Mouse (Mus musculus) MEL (cell line): ENCODE data around the gene Gm45521.

Experiments used
- CTCF ChIP-seq, 3 experiments: IDR thresholded peaks in 2 of 3; conservative IDR thresholded peaks in 1 of 3; 2 replicates each; pipeline ENCODE4 v1.5.1; 2011 to 2012; ENCODE audit warnings: low read length in 3 of 3, low read depth in 2 of 3, mild to moderate bottlenecking in 2 of 3, improper control_type of control experiment in 1 of 3, inconsistent platforms in 1 of 3, mixed read lengths in 1 of 3, moderate library complexity in 1 of 3; ENCODE audit not compliant: control insufficient read depth in 1 of 3, insufficient read depth in 1 of 3, poor library complexity in 1 of 3, severe bottlenecking in 1 of 3
- E2F4 ChIP-seq: IDR thresholded peaks from 2 replicates; pipeline ENCODE4 v1.6.1; 2011; ENCODE audit warnings: low read depth, low read length, improper control_type of control experiment, borderline replicate concordance
- TAL1 ChIP-seq: IDR thresholded peaks from 2 replicates; pipeline ENCODE4 v1.6.1; 2012; ENCODE audit warnings: mild to moderate bottlenecking, inconsistent platforms, low read length, moderate library complexity, mixed read lengths
- UBTF ChIP-seq: IDR thresholded peaks from 2 replicates; pipeline ENCODE4 v1.6.1; 2012; ENCODE audit warnings: low read depth, mild to moderate bottlenecking, inconsistent platforms, low read length, improper control_type of control experiment, moderate library complexity, borderline replicate concordance; ENCODE audit not compliant: insufficient read depth

- TF ChIP-seq TAL1 (no peak), CTCF (IDR thresholded peaks at IDR 0.05 in 2 of 3, conservative IDR thresholded peaks at IDR 0.05 in 1 of 3; ENCODE audit: control insufficient read depth in 1 of 3, insufficient read depth in 1 of 3, low read depth in 2 of 3, low read length in 3 of 3, poor library complexity in 1 of 3, severe bottlenecking in 1 of 3) (no peak), E2F4 (no peak), UBTF (no peak)
Measured at GRCm38 (mm10) chr14:8002432-8003092, 45.5 kb downstream of the Gm45521 start, which contains the start of gene Abhd6.
